Mouse (Mus musculus) ES-Bruce4 (cell line): Measurements from ENCODE around the gene Kcnmb1.

Experiments
- CTCF ChIP-seq: IDR thresholded peaks from one replicate; pipeline ENCODE4 v1.8.1; 2011; ENCODE audit warnings: low read depth, low read length
- POLR2A ChIP-seq: IDR thresholded peaks from one replicate; pipeline ENCODE4 v1.8.1; 2011; ENCODE audit warnings: low read length; ENCODE audit not compliant: insufficient read depth

DNA sequence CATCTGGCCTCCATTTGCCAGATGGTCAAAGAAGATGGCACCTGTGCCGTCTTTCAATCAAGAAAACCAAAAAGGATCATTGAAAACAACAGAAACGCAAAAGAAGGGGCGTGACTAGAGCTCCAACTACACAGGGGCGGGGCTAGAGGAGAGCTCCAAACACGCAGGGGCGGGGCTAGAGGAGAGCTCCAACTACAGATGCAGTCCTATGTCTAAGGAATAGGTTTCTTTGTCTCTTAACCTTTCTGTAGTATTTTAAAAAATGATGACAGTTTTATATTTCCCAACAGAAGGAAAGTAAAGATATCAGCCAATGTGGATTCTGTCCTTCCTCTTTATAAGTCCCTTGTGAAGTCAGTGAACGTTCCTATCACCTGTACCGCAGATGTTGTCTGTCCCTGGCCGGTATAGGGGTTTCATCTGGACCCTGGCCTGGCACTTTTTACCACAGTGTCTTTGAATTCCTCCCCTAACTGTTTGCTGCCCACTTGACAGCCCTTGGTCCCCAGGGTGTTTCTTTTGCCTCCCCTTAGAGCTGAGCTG, 18.0 kb upstream of the Kcnmb1 start:
- TF ChIP-seq POLR2A (no peak), CTCF (no peak)
